Mouse (Mus musculus): ENCODE data around the gene Zan. TPM values are rescaled to one million over a fixed set of nuclear protein-coding genes. Genes with fewer than 3 reads are reported as not detected.

The Zan gene
- polyA plus RNA-seq, 2 experiments: 0.06 to 0.19 TPM

- 57% methylated on average over 9 of the region's 9 CpGs for WGBS (ENCODE audit: insufficient replicate concordance)
- 0 out of 2 replicates have a peak, but pooled peaks have one; percentile 26 for ATAC-seq (ENCODE audit: insufficient read depth)
Observed at GRCm38 (mm10) chr5:137376722-137377121, 100.1 kb downstream of the Zan start.

DNA sequence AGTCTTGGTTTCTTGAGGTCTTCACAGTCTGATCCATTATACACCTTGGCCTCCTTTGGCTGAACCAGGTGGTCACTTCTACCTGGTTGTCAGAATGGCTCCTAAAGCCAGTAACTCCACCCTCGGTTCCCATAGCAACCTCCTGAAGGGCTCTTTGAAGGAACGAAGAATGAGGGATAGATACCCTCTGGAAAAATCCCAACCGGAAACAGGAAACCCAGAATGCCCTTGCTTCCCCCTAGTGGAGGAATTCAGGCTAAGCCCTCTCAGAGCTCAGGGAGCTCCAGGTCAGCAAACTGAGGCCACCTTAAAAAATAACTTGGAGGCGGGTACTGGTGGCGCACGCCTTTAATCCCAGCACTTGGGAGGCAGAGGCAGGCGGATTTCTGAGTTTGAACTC lies 100.7 kb downstream of the Zan start:
- ATAC-seq (ENCODE audit: insufficient read depth): peak; percentile 17; the same call in 1 of the 2 replicates

More at GRCm38 (mm10) chr5:137376722-137377121, 100.1 kb downstream of the Zan start:
- no peak for TF ChIP-seq CTCF (IDR thresholded peaks at IDR 0.05; ENCODE audit: low read depth)
- TF ChIP-seq EP300 (IDR thresholded peaks at IDR 0.05; ENCODE audit: low read depth): no peak
- no peak overlapping the region for H3K9ac ChIP-seq (replicated peaks)
- no peaks in the 10 kb centered on the region for H3K9me3 ChIP-seq (ENCODE audit: control insufficient read depth, low read length)
- no peak for DNase-seq (ENCODE audit: low read depth in 3 of 3, low spot score in 3 of 3)
- H3K4me3 ChIP-seq (ENCODE audit: insufficient read depth in 1 of 2, low read depth in 2 of 2, low read length in 2 of 2): no peak overlapping the region
- H3K4me1 ChIP-seq (replicated peaks; ENCODE audit: control insufficient read depth in 2 of 2, insufficient read depth in 2 of 2, low read length in 1 of 2): no peaks in the 10 kb centered on the region
- H3K36me3 ChIP-seq (replicated peaks; ENCODE audit: control insufficient read depth, insufficient read depth, low read depth): no peaks in the 10 kb centered on the region
- no peak overlapping the region for H3K4me2 ChIP-seq (ENCODE audit: low read depth)
- no peaks in the 10 kb centered on the region for H3K27me3 ChIP-seq (ENCODE audit: control insufficient read depth, insufficient read depth, low read length)
- no peak overlapping the region for H3K27ac ChIP-seq

DNA sequence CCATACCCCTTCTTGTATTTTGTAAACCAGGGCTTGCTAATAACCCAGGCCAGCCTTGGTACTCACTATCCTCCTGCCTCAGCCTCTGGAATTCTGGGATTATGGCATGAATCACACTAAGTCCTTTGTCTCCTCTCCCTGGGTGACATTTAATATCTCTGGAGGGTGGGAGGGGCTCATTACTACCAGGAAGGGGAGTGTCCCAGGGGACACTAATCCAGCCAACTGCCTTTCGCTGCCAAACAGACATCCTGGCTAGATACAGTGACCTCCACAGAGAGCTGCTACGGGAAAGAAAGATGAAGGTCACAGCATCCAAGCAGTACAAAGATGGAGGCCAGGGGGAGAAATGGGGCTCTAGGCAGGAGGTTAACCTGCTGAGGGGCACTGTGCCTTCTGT lies 101.2 kb downstream of the Zan start:
- ATAC-seq (ENCODE audit: insufficient read depth) (no peak), DNase-seq (ENCODE audit: low read depth in 3 of 3, low spot score in 3 of 3) (no peak)
- WGBS (ENCODE audit: insufficient replicate concordance): 47% methylated on average over 2 of the region's 2 CpGs
- Histone ChIP-seq H3K4me1 (replicated peaks; ENCODE audit: control insufficient read depth in 2 of 2, insufficient read depth in 2 of 2, low read length in 1 of 2) (no peaks in the 10 kb centered on the region), H3K4me2 (ENCODE audit: low read depth) (no peak overlapping the region), H3K9me3 (ENCODE audit: control insufficient read depth, low read length) (no peaks in the 10 kb centered on the region), H3K27ac (no peak overlapping the region), H3K4me3 (ENCODE audit: insufficient read depth in 1 of 2, low read depth in 2 of 2, low read length in 2 of 2) (no peak overlapping the region), H3K27me3 (ENCODE audit: control insufficient read depth, insufficient read depth, low read length) (no peaks in the 10 kb centered on the region), H3K9ac (replicated peaks) (no peak overlapping the region), H3K36me3 (replicated peaks; ENCODE audit: control insufficient read depth, insufficient read depth, low read depth) (no peaks in the 10 kb centered on the region)
- TF ChIP-seq CTCF (IDR thresholded peaks at IDR 0.05; ENCODE audit: low read depth): no peak
- no peak for TF ChIP-seq EP300 (IDR thresholded peaks at IDR 0.05; ENCODE audit: low read depth)

More for the DNA sequence above, 100.7 kb downstream of the Zan start:
- H3K9ac ChIP-seq (replicated peaks): no peak overlapping the region
- H3K27ac ChIP-seq: no peak overlapping the region
- no peaks in the 10 kb centered on the region for H3K9me3 ChIP-seq (ENCODE audit: control insufficient read depth, low read length)
- TF ChIP-seq CTCF (IDR thresholded peaks at IDR 0.05; ENCODE audit: low read depth) (peak; percentile 30), EP300 (IDR thresholded peaks at IDR 0.05; ENCODE audit: low read depth) (no peak)
- no peak for DNase-seq (ENCODE audit: low read depth in 3 of 3, low spot score in 3 of 3)
- no peak overlapping the region for H3K4me3 ChIP-seq (ENCODE audit: insufficient read depth in 1 of 2, low read depth in 2 of 2, low read length in 2 of 2)
- H3K4me1 ChIP-seq (replicated peaks; ENCODE audit: control insufficient read depth in 2 of 2, insufficient read depth in 2 of 2, low read length in 1 of 2): no peaks in the 10 kb centered on the region
- no peaks in the 10 kb centered on the region for H3K27me3 ChIP-seq (ENCODE audit: control insufficient read depth, insufficient read depth, low read length)
- H3K36me3 ChIP-seq (replicated peaks; ENCODE audit: control insufficient read depth, insufficient read depth, low read depth): no peaks in the 10 kb centered on the region
- WGBS (ENCODE audit: insufficient replicate concordance): 36% methylated on average over 7 of the region's 7 CpGs
- no peak overlapping the region for H3K4me2 ChIP-seq (ENCODE audit: low read depth)

- Histone ChIP-seq H3K27ac (no peak overlapping the region), H3K4me3 (ENCODE audit: insufficient read depth in 1 of 2, low read depth in 2 of 2, low read length in 2 of 2) (no peak overlapping the region), H3K4me1 (replicated peaks; ENCODE audit: control insufficient read depth in 2 of 2, insufficient read depth in 2 of 2, low read length in 1 of 2) (no peaks in the 10 kb centered on the region), H3K9ac (replicated peaks) (no peak overlapping the region), H3K9me3 (ENCODE audit: control insufficient read depth, low read length) (no peaks in the 10 kb centered on the region), H3K27me3 (ENCODE audit: control insufficient read depth, insufficient read depth, low read length) (no peaks in the 10 kb centered on the region), H3K4me2 (ENCODE audit: low read depth) (no peak overlapping the region), H3K36me3 (replicated peaks; ENCODE audit: control insufficient read depth, insufficient read depth, low read depth) (no peaks in the 10 kb centered on the region)
- WGBS (ENCODE audit: insufficient replicate concordance): 53% methylated on average over 4 of the region's 4 CpGs
- no peak for ATAC-seq (ENCODE audit: insufficient read depth)
- DNase-seq (ENCODE audit: low read depth in 3 of 3, low spot score in 3 of 3): no peak
- no peak for TF ChIP-seq EP300 (IDR thresholded peaks at IDR 0.05; ENCODE audit: low read depth)
- TF ChIP-seq CTCF (IDR thresholded peaks at IDR 0.05; ENCODE audit: low read depth): no peak
Observed at GRCm38 (mm10) chr5:137374521-137375080, 102.3 kb downstream of the Zan start.

GRCm38 (mm10) chr5:137373371-137373950 lies 103.4 kb downstream of the Zan start:
- Histone ChIP-seq H3K4me2 (ENCODE audit: low read depth) (no peak overlapping the region), H3K27ac (no peak overlapping the region), H3K27me3 (ENCODE audit: control insufficient read depth, insufficient read depth, low read length) (no peaks in the 10 kb centered on the region), H3K9me3 (ENCODE audit: control insufficient read depth, low read length) (no peaks in the 10 kb centered on the region), H3K9ac (replicated peaks) (no peak overlapping the region), H3K4me3 (ENCODE audit: insufficient read depth in 1 of 2, low read depth in 2 of 2, low read length in 2 of 2) (no peak overlapping the region), H3K4me1 (replicated peaks; ENCODE audit: control insufficient read depth in 2 of 2, insufficient read depth in 2 of 2, low read length in 1 of 2) (no peaks in the 10 kb centered on the region), H3K36me3 (replicated peaks; ENCODE audit: control insufficient read depth, insufficient read depth, low read depth) (no peaks in the 10 kb centered on the region)
- ATAC-seq (ENCODE audit: insufficient read depth): no peak
- no peak for TF ChIP-seq CTCF (IDR thresholded peaks at IDR 0.05; ENCODE audit: low read depth)
- TF ChIP-seq EP300 (IDR thresholded peaks at IDR 0.05; ENCODE audit: low read depth): no peak
- 64% methylated on average over 12 of the region's 12 CpGs for WGBS (ENCODE audit: insufficient replicate concordance)
- DNase-seq (ENCODE audit: low read depth in 3 of 3, low spot score in 3 of 3): no peak

Measured in liver, embryonic 14.5 days (tissue).